Mouse (Mus musculus) gastrocnemius, adult 2 months (tissue): ENCODE results near the gene Ccdc69. TPM values are rescaled to one million over a fixed set of nuclear protein-coding genes. Genes with fewer than 3 reads are reported as not detected.
"Not testable (repeated sequence)": the region's sequence is repeated elsewhere in the genome, so short reads cannot be mapped to it uniquely, and the experiment has no call there.

Source experiments
- DNase-seq: peaks from one replicate; pipeline ENCODE4 v3.0.0; 2022
- H3K27ac ChIP-seq: fragments of 200-600 bp; 2 replicates; pipeline ENCODE4 v1.8.1; 2022; ENCODE audit warnings: mild to moderate bottlenecking
- H3K4me3 ChIP-seq: fragments of 200-600 bp; 2 replicates; pipeline ENCODE4 v1.8.1; 2022; ENCODE audit warnings: mild to moderate bottlenecking, moderate library complexity
- CTCF ChIP-seq: fragments of 200-600 bp; IDR thresholded peaks from 2 replicates; pipeline ENCODE4 v1.8.1; 2022; ENCODE audit warnings: antibody characterized with exemption, mild to moderate bottlenecking, moderate library complexity
- intact Hi-C: fragments of 180-260 bp; cut with DNase I; formaldehyde crosslinking; loops from one replicate; pipeline ENCODE4 v1.15.1; 2025
- total RNA-seq, 2 experiments: library from RNA; stranded (reverse); gene quantifications; 2 replicates each; pipeline ENCODE4 v1.2.3; 2021

Ccdc69 gene
- total RNA-seq, 2 experiments from 2014 or later, result 3.6 to 3.9 TPM

DNA sequence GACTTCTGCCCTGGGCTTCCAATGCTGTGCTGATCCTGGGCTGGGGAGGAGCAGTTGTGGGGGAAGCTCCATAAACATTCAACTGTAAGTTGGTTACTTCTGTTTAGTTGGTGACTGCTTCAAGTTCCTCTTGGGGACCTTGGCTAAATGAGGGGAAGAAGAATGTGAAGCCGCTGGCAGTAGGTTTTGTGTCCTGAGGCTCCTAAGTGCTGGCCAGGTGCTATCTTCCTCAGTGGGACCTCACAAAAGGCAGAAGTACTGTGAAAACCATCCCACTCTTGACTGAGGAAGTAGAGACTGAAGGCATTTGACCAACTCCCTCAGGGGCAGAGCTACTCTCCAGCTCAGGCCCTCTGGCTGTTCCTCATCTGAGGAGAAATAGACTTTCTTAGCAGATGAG is 28.7 kb upstream of the Ccdc69 start:
- no peak for DNase-seq

DNA sequence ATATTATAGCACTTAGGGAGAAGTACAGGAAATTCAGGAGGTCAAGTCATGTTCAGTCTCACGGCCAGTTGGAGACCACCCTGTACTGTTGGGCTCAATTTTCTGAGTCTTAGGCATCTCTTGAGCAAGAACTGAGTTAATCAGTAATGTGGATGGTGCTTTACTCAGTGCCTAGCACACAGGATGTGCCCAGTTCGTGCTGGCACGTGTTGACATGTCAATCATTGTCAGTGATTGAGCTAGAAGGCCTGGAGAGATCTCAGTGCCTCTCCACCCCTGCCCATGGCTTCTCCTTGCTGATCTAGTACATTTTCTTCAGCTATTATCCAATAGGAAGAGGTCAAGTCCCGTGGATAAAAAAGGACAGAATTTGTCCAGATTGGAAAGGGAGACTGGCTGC is 27.5 kb upstream of the Ccdc69 start:
- H3K4me3 ChIP-seq, result no peak overlapping the region
- TF ChIP-seq CTCF, result no peak
- intact Hi-C loops, result no loop called here
- H3K27ac ChIP-seq, result no peak overlapping the region
- DNase-seq, result no peak

More for the DNA sequence above, 28.7 kb upstream of the Ccdc69 start:
- no peak for TF ChIP-seq CTCF
- H3K4me3 ChIP-seq, result no peak overlapping the region
- H3K27ac ChIP-seq, result no peak overlapping the region
- intact Hi-C loops, result no loop called here

DNA sequence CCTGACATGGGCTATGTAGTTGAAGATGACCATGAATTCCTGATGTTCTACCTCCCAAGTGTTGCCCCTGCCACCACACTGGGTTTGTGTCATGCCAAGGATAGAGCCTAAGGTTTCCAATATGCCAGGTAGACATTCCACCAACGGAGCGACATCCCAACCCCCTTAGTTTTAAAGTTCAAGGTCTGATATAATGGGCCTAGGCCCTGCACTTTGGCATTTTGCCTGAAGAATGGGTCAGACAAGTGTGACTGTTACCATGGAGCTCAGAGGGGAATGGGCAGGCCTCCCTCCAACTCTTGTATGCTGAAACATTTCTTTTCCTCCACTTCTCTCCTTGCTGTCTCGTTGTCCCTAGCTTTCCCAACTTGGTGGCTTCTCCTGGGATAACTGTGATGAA is 25.3 kb upstream of the Ccdc69 start:
- H3K4me3 ChIP-seq, result no peak overlapping the region
- H3K27ac ChIP-seq, result no peak overlapping the region
- no peak for TF ChIP-seq CTCF
- no peak for DNase-seq
- intact Hi-C loops, result no loop called here

DNA sequence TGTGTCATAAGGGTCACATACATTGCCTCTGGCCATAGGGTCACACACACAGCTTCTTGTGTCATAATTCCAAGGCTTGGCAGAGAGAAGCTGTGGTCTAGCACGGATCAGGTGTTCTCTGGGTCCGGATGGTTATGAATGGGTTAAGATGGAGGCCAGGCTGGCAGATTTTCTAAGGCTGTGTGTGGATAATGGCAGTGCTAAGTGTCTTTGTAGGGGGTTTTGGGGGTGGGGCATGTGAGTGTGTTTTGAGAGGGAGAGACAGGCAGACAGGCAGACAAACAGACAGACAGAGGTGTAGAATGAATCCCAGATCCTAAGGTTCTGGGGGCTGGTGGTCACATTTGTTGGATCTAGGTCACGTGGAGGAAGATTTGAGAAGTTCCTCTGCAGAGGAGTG is 24.1 kb upstream of the Ccdc69 start:
- Histone ChIP-seq H3K27ac (no peak overlapping the region), H3K4me3 (no peak overlapping the region)
- TF ChIP-seq CTCF, result no peak
- no peak for DNase-seq
- intact Hi-C loops, result no loop called here

DNA sequence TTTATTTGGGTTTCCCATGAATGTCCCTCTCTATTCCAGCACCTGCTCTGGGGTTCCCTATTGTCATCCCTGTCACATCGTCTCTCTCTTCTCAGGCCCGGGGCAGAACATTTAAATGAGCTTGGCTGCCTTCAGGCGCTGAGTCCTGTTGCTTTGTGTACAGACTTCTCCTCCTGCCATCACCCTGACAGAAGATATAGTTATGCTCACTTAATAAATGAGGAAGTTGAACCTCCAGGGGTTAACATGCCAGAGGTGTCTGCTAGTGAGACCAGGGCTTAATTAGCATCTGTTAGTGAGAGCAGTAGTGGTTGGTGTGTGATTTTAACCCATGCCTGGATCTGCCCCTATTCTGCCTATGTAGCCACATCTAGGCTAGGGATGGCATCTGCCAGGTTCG is 21.9 kb upstream of the Ccdc69 start:
- DNase-seq, result no peak
- intact Hi-C loops, result no loop called here
- Histone ChIP-seq H3K4me3 (no peak overlapping the region), H3K27ac (no peak overlapping the region)
- TF ChIP-seq CTCF, result no peak

DNA sequence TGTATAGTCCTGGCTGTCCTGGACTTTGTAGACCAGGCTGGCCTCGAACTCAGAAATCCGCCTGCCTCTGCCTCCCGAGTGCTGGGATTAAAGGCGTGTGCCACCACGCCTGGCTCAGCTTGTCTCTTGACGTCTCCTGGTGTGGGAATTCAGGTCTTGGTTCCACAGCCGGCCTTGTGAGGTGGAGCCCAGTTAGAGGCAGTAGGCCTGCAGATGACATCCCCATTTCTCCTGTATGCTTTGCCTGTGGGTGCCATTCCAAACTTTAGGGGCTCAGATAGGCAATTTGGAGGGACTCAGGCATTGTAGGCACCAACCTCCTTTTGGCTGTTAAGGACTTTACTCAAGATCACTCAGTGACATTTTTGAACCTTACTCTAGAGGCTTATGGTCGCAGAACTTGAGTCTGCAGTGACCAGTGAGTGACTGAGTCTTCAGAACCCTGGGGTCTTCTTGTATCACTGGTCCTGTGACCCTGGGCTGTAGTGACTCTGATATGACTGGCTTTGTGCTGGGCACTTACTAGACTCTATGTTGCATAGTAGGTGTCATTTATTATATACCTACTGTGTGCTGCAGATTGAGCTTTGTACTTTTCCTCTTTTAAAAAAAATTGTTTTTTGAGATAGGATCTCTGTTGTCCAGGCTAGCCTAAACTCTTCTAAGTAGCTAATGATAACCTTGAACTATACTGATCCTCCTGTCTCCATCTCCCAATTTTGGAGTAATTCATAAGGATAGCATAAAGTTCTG is 21.3 kb upstream of the Ccdc69 start:
- no peak for TF ChIP-seq CTCF
- intact Hi-C loops, result no loop called here
- Histone ChIP-seq H3K27ac (no peak overlapping the region), H3K4me3 (no peak overlapping the region; the same call in 1 of the 2 replicates)
- DNase-seq, result no peak

DNA sequence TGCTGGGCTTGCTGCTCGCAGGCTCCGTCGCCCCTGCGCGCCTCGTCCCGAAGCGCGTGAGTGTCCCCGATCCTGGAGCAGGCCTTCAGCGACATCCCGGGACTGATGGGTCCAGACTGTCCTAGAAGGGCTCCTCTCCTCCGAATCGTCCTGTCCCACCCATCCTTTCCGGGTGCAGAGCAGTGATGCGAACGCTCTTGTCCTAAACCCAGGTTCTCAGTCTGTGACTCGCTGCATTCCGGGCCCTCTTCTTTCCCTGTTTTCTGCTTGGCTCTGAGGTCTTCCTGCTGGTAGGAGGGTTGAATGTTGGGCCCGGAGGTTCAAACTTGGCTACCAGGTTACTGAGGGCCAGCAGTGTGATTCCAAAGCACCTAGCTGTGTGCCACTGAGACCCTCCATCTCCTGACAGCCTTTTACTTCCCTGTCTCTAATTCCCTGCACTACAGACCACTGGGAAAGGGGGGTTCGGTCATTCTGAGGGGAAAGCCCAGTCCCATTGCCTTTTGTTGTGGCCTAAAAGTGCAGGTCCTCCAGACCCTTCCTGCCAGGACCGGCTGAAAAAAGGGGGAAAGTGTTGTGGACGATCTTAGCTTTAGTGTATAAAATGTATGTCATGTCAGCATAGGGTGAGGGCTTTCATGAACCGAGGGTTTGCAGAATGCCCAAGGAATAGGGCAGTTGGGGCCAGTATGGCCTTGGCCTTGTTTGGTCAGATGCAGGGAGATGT is 20.4 kb upstream of the Ccdc69 start:
- DNase-seq, result no peak
- Histone ChIP-seq H3K4me3 (peak overlapping the region; percentile 92), H3K27ac (peak overlapping the region; percentile 87)
- intact Hi-C loops, result no loop called here
- TF ChIP-seq CTCF, result no peak

DNA sequence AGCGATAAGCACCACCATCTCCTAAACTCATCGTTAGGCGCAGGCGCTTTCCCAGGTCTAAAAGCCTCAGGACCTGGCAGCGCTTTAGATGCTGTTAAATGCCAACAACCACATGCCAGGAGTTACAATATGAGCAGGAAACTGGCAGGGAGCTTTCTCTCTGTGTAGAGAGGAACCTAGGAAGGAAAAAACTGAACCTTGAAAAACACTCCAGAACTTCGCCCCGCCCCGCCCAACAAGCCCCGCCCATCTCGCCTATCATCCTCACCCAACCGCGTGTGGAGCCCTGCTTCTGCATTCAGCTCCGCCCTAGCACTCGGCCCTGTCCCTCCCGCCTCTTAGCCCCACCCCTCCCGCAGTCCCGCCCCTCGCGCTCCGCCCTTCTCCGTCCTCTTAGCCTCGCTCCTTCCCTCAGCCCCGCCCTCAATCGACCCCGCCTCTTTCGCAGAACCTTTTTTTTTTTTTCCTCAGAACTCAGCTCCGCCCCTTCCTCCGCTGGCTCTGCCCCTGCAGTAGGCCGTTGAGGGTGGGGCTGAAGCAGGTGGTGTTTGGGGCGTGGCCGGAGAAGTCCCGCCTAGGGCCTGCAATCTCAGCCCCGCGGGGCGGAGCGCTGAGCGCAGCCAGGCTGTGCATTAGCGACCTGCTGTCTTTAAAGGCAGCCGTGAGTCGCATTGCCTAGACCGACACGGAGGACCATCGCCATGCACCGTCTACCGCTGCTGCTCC is 19.7 kb upstream of the Ccdc69 start, which contains the start of gene Gm2a:
Gene Gm2a (plus strand): TSS at position 653 of the 726 bp plus-strand sequence.
- intact Hi-C loops, result no loop called here
- Histone ChIP-seq H3K27ac (peak within 1 kb of the TSS; percentile 87), H3K4me3 (peak within 1 kb of the TSS; percentile 92)
- DNase-seq, result peak; percentile 97
- TF ChIP-seq CTCF, result no peak

DNA sequence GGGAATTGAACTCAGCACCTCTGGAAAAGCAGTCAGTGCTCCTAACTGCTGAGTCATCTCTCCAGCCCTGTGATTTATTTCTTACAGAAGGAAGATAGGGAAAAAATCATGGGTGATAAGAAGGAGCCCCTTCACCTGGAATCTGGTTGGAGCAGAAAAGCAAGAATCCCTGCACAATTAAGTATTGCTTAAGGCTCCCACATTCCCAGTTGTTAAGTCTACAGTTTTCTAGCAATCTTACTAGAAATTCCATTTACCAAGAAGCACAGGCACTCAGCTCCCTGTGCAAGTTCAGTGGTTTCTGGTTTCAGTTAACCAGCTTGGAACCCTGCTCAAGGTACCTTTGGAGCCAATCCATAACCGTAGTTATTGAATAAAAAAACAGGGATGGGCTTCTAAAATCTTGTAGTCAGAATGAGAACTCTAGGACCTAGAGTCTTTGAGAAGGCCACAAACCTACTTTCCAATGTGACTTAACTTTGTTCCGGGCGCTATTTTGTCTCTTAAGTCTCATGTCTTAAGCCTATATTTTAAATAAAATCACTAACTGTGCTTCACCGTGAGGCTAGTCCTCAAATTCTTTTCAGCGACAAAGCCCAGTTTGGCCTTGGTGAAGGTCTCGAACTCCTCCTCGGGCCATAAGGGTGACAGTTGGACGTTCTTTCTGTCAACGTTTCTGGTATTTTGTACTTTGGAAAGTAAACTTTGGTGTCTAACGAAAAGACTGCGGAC is 19.0 kb upstream of the Ccdc69 start:
- TF ChIP-seq CTCF, result no peak

DNA sequence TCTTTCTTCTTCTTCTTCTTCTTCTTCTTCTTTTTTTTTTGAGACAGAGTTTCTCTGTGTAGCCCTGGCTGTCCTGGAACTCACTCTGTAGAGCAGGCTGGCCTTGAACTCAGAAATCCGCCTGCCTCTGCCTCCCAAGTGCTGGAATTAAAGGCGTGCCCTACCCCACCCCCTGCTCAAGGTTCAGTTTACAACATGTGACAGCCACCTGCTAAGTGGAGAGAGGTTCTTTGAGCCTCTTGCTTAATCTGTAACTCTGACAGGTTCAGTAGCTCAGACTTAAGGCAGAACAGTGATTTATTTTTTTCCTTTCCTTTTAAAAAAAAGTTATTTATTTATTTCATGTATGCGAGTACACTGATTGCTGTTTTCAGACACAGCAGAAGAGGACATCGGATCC is 18.4 kb upstream of the Ccdc69 start:
- DNase-seq, H3K4me3 ChIP-seq, intact Hi-C loops: not testable (repeated sequence)
- peak overlapping the region; percentile 86 for H3K27ac ChIP-seq

More for the DNA sequence above, 19.0 kb upstream of the Ccdc69 start:
- intact Hi-C loops, result no loop called here
- Histone ChIP-seq H3K27ac (peak overlapping the region; percentile 86), H3K4me3 (peak overlapping the region; percentile 92)
- DNase-seq, result no peak

DNA sequence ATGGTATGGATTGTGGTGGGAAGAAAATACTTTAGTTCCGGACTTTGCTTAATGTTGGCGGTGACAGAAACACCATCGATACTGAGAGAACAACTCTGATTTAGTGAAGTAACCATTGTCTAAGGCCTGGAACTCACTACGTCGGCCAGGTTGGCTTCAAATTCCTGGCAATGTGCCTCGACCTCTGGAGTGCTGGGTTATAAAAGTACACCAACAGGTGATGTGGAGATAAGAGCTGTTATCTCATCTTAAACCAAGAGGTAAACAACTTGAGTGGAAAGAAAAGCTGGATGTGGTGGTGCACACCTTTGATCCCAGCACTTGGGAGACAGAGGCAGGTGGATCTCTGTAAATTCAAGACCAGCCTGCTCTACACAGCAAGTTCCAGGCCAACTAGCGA is 15.2 kb upstream of the Ccdc69 start:
- no peak overlapping the region for H3K27ac ChIP-seq
- intact Hi-C loops, result no loop called here
- TF ChIP-seq CTCF, result no peak
- H3K4me3 ChIP-seq, result no peak overlapping the region
- no peak for DNase-seq

DNA sequence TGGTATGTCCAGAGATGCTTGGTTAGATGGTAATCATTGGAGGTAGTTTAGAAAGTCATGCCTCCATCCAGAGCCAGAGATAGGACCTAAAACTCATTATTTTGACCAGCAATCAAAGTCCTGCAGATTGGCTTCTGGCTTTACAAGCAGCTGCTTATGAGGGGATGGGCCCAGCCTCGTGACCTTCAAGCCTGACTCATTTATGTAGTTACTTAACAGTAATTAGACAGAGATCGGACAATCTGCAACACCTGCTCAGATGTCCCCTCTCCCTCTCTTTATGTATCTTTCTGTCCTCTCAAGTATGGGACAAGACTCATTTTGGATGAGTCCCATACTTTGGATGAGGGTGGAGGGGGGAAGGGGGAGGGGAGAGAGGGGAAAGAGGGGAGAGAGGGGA is 12.0 kb upstream of the Ccdc69 start:
- TF ChIP-seq CTCF, result no peak
- no peak for DNase-seq
- intact Hi-C loops, result no loop called here

More for the DNA sequence above, 12.0 kb upstream of the Ccdc69 start:
- Histone ChIP-seq H3K27ac (no peak overlapping the region), H3K4me3 (no peak overlapping the region)
